Mouse (Mus musculus) left cerebral cortex, adult 18-20 months (tissue): ENCODE data around the gene Slc25a28. TPM values are rescaled to one million over a fixed set of nuclear protein-coding genes. Genes with fewer than 3 reads are reported as not detected.

Experiments
- microRNA-seq, 2 experiments: library from miRNA; unstranded; fragments of <30 nt; microRNA quantifications; one replicate each; pipeline ENCODE4 v1.2.0; 2021
- total RNA-seq, 2 experiments: library from RNA; stranded (reverse); gene quantifications; 2 replicates each; pipeline ENCODE4 v1.2.3; 2021

Slc25a28 gene
- total RNA-seq, 2 experiments from 2014 or later = 46.6 to 52.1 TPM

Small RNA genes within 50 kb of the gene (microRNA-seq; reads per million reads assigned to microRNA genes)
- gene Gm22646 = 0 reads per million in 2 experiments

Other genes with a start within 250 kb of the Slc25a28 start
- gene Cnnm1, start 234.4 kb downstream of the Slc25a28 start, total RNA-seq = 100 to 1,000 TPM; 104 to 106 TPM
- 100 to 1,000 TPM; 407 to 417 TPM for gene Got1, start 150.3 kb downstream of the Slc25a28 start, total RNA-seq
- not detected for gene Nkx2-3, start 62.6 kb downstream of the Slc25a28 start, total RNA-seq
- gene Entpd7, start 14.8 kb upstream of the Slc25a28 start, total RNA-seq = 10 to 100 TPM; 17.9 to 18.2 TPM
- 1 to 10 TPM; 5.1 to 6.7 TPM for gene Cutc, start 78.1 kb upstream of the Slc25a28 start, total RNA-seq
- 10 to 100 TPM; 14.9 to 17.8 TPM for gene Cox15, start 78.1 kb upstream of the Slc25a28 start, total RNA-seq
- under 1 TPM; 0.05 TPM for gene Abcc2, start 107.3 kb upstream of the Slc25a28 start, total RNA-seq